Mouse (Mus musculus) megakaryocyte, embryonic 14.5 days (primary cell): Measurements from ENCODE around the gene Gm39566. TPM values are rescaled to one million over a fixed set of nuclear protein-coding genes. Genes with fewer than 3 reads are reported as not detected.
A peak's percentile ranks its signal among the peaks of the same experiment; 100 is the strongest.
"Not testable (repeated sequence)": the region's sequence is repeated elsewhere in the genome, so short reads cannot be mapped to it uniquely, and the experiment has no call there.

Experiments
- H3K27me3 ChIP-seq: replicated peaks from 2 replicates; pipeline ENCODE3; 2012; ENCODE audit warnings: inconsistent platforms
- H3K36me3 ChIP-seq: replicated peaks from 2 replicates; pipeline ENCODE3; 2012; ENCODE audit warnings: low read length, inconsistent platforms, mixed read lengths
- H3K4me1 ChIP-seq: 2 replicates; pipeline ENCODE4 v1.6.1; 2012; ENCODE audit warnings: inconsistent platforms
- H3K4me3 ChIP-seq: replicated peaks from 2 replicates; pipeline ENCODE3; 2012; ENCODE audit warnings: moderate library complexity, mild to moderate bottlenecking, inconsistent platforms
- H3K9me3 ChIP-seq: 2 replicates; pipeline ENCODE4 v1.6.1; 2012; ENCODE audit warnings: inconsistent platforms
- FLI1 ChIP-seq: IDR thresholded peaks from 2 replicates; pipeline ENCODE4 v1.6.1; 2012; ENCODE audit warnings: low read length, inconsistent platforms, mixed read lengths
- GATA1 ChIP-seq: IDR thresholded peaks from 3 replicates; pipeline ENCODE4 v1.6.1; 2012; ENCODE audit warnings: mixed read lengths, low read length, inconsistent platforms, borderline replicate concordance
- polyA plus RNA-seq: library from polyadenylated mRNA; stranded (reverse); fragments of >175 nt; gene quantifications from 2 replicates; pipeline ENCODE4 v1.2.3, GENCODE M21; 2012; ENCODE audit warnings: low replicate concordance; ENCODE audit not compliant: insufficient read depth

Gm39566 gene
- polyA plus RNA-seq: not detected in 2 replicates

DNA sequence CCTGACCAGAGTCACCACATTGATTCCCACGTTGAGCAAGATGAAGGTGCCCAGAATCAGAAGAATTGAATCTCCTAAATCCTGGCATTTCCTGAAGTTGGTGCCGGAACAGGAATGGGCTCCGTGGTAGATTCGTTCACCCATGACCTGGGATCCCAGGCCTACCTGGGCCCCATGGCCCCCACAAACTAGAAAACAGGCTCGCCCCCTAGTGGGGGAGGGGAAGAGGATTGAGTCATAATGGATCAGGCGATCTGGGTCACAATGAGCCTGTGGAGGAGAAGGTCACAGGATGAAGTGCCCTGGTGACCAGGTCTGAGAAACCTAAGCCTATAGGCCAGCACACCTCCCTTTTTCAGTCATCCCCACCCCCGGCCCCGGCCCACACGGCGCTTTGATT is at the start of gene Gm39566:
Gene Gm39566 (minus strand): TSS at position 144 of the 400 bp plus-strand sequence.
- H3K27me3 ChIP-seq: peaks cover 69% of the 10 kb centered on the region
- TF ChIP-seq FLI1 (no peak), GATA1 (no peak)
- H3K4me3 ChIP-seq: no peak within 1 kb of the TSS
- no peaks in the 10 kb centered on the region for H3K36me3 ChIP-seq
- H3K9me3 ChIP-seq: peaks cover 26% of the 10 kb centered on the region
- peaks cover 3% of the 10 kb centered on the region; the same call in 1 of the 2 replicates for H3K4me1 ChIP-seq

DNA sequence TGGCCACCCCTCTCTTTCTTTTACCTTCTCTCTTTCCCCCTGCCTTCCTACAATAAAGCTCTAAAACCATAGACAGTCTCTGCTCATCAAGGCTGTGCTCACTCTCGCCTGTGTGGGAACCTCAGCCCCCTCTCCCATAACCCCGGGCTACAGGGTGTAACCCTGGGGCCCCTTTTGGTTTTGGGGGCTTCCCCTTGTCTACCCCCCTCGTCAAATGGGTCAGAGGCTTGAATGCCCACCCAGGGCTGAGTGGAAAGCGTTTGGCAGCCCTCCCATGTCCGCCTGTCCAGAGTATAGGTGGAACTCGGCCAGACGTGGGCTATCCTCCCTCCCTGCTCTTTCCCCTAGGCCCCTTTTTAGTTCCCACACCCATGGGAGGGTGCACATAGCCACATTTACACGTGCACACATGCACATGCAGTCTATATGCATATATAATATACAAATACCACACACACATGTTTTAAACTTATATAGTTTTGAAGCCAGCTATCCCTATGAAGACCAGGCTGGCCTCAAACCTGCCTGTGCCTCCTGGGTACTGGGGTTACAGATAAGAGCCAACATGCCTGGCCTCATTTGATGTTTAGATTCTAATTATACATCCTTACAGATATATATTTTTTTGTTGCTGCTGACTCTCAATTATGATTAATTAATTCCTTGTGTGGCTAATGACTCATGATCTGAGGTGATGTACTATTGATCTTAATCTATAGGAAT is 49.2 kb upstream of the Gm39566 start:
- Histone ChIP-seq H3K4me1 (peaks cover 10% of the 10 kb centered on the region), H3K4me3 (no peak overlapping the region), H3K9me3 (no peaks in the 10 kb centered on the region), H3K36me3 (no peaks in the 10 kb centered on the region), H3K27me3 (peaks cover 31% of the 10 kb centered on the region)
- no peak for TF ChIP-seq GATA1
- TF ChIP-seq FLI1: no peak

DNA sequence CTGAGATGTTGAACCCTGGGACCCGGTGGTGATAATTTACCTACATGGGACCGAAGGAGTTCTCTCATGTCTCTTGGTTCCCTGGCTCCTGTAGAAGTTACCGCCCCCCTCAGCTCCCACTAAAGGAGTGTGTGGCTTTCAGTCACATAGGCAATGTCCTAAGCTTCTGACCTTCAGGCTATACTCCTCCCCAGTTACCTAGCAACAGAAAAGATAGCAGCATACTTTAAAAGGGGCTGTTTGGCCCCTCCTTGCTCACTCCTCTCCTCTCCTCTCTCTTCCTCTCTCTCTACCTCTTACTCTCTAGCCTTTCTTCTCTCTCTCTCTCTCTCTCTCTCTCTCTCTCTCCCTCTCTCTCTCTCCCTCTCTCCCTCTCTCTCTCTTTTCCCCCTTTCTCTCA is 48.6 kb upstream of the Gm39566 start:
- not testable (repeated sequence) for H3K4me1 ChIP-seq, H3K9me3 ChIP-seq, H3K4me3 ChIP-seq, H3K36me3 ChIP-seq
- peaks cover 34% of the 10 kb centered on the region for H3K27me3 ChIP-seq

- peaks cover 20% of the 10 kb centered on the region for H3K4me1 ChIP-seq
- H3K36me3 ChIP-seq: no peaks in the 10 kb centered on the region
- peaks cover 34% of the 10 kb centered on the region for H3K27me3 ChIP-seq
- no peak within 1 kb of the TSS for H3K4me3 ChIP-seq
- no peak for TF ChIP-seq GATA1
- H3K9me3 ChIP-seq: no peaks in the 10 kb centered on the region
These were observed 43.3 kb upstream of the Gm39566 start, which contains the start of gene Tnk1 for GRCm38 (mm10) chr11:69858113-69858998. Gene Tnk1, minus strand, starts transcription at chr11:69858730.

DNA sequence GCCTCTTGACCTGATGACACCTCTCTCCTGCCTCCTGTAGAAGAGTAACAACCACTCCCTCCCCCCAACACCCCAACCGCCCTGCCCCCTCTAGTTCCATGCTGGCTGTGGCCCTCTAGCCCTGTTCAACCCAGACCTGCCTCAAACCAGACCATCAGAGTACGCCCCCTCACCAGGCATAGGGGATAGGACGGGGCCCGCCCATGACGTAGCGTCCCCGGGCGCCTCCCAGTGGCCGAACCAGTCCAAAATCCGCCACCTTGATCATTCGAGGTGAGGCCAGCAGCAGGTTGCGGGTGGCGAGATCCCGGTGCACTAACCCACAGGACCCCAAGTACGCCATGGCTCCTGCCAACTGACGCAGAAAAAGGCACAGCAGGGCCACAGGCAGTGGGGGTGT is 40.2 kb upstream of the Gm39566 start:
- peaks cover 34% of the 10 kb centered on the region for H3K4me1 ChIP-seq
- H3K27me3 ChIP-seq: peaks cover 32% of the 10 kb centered on the region
- H3K36me3 ChIP-seq: peaks cover 27% of the 10 kb centered on the region
- H3K4me3 ChIP-seq: no peak overlapping the region
- H3K9me3 ChIP-seq: no peaks in the 10 kb centered on the region
- no peak for TF ChIP-seq FLI1
- no peak for TF ChIP-seq GATA1

GRCm38 (mm10) chr11:69854680-69855079 is 39.6 kb upstream of the Gm39566 start:
- peaks cover 34% of the 10 kb centered on the region for H3K36me3 ChIP-seq
- H3K4me1 ChIP-seq: peaks cover 41% of the 10 kb centered on the region
- no peak overlapping the region for H3K4me3 ChIP-seq
- no peaks in the 10 kb centered on the region for H3K9me3 ChIP-seq
- peaks cover 29% of the 10 kb centered on the region for H3K27me3 ChIP-seq
- TF ChIP-seq GATA1 (no peak), FLI1 (no peak)

GRCm38 (mm10) chr11:69853994-69854393 is 38.9 kb upstream of the Gm39566 start:
- Histone ChIP-seq H3K36me3 (peaks cover 40% of the 10 kb centered on the region), H3K4me1 (peaks cover 48% of the 10 kb centered on the region), H3K4me3 (no peak overlapping the region), H3K9me3 (no peaks in the 10 kb centered on the region), H3K27me3 (peaks cover 26% of the 10 kb centered on the region)
- TF ChIP-seq GATA1 (no peak), FLI1 (no peak)

DNA sequence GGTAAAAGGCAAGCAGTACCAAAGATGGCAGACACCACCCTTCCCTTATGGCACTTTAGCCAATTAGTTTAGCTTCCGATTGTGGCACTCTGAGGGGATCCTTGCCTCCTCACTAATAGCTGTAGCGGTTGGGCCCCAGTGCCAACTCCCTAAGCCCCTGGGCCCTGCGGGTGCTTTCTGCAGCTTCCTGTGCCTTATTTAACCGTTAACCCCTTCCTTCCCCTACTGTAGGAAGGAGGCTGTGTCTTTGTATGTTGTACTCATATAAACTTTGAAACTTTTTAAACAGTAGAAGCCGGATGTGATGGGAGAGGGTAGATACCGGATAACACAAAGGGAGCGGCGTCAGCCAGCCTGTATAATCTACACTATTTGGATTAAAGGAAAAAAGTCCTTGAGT is 35.7 kb upstream of the Gm39566 start:
- H3K27me3 ChIP-seq: peaks cover 5% of the 10 kb centered on the region
- no peaks in the 10 kb centered on the region for H3K9me3 ChIP-seq
- H3K4me3 ChIP-seq: no peak overlapping the region
- peaks cover 76% of the 10 kb centered on the region for H3K4me1 ChIP-seq
- peaks cover 58% of the 10 kb centered on the region for H3K36me3 ChIP-seq
- TF ChIP-seq FLI1: no peak
- no peak for TF ChIP-seq GATA1

DNA sequence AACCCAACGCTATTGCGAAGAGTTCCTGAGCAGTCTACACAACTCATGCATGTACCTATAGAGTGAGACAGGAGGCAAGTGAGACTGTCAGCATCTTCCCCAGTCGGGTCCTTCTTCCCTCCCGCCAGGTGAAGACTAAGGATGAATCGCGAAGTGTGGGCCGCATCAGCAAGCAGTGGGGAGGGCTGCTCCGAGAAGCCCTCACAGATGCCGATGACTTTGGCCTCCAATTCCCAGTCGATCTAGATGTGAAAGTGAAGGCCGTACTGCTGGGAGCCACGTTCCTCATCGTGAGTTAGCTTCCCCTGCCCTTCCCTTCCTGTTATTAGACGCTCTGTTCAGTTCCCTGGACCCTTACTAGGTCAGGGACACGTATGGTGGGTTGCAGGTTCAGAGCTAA is 34.8 kb upstream of the Gm39566 start:
- TF ChIP-seq GATA1: no peak
- TF ChIP-seq FLI1: no peak
- Histone ChIP-seq H3K9me3 (no peaks in the 10 kb centered on the region), H3K36me3 (peaks cover 58% of the 10 kb centered on the region), H3K4me1 (peaks cover 75% of the 10 kb centered on the region), H3K4me3 (peak overlapping the region; percentile 11), H3K27me3 (no peaks in the 10 kb centered on the region)

DNA sequence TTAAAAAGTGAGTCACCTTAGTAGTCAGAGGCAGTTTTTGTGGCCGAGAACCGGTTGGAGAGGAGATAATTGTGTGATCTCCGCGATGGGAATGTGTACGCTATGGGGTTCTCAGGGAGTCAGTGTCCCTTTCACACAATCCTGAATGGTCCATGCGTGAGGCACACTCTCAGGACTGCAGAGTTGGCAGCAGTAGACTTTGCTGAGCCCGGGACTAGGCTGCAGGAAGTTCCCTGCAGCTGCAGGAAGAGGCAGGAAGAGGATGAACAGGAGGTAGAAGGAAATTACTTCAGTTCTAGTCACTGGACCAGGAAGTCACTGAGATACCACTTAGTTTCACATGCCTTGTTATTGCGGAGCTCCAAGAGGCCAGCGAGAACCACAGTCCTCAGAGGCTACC is 34.0 kb upstream of the Gm39566 start:
- no peaks in the 10 kb centered on the region for H3K27me3 ChIP-seq
- H3K4me3 ChIP-seq: no peak overlapping the region
- H3K36me3 ChIP-seq: peaks cover 58% of the 10 kb centered on the region
- TF ChIP-seq GATA1 (no peak), FLI1 (no peak)
- no peaks in the 10 kb centered on the region for H3K9me3 ChIP-seq
- H3K4me1 ChIP-seq: peaks cover 71% of the 10 kb centered on the region
